Mouse (Mus musculus): ENCODE measurements at regions not wholly inside any gene's neighbourhood (a gene's known extent, or its start where the extent isn't known, plus 50 kb on each side); places are given as distances from the start of the nearest gene placed in this dataset.

DNA sequence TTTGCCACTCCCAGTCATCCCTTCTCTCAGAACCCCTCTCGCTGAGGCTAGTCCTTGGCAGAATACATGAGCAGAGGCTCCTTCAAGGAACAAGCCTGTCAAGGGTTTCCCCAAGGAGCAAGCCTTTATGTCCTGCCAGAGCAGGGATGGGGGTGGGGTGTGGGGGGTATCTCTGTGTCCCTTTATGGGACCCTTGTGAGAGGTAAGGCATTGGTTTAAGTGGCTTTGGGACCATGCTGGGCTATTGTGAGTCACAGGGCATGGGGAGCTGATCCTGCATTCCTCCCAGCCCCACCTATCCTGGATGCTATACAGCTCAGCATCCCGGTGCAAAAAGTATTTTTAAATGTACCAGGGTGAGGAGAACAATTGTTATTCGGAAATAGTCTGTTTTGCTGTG, 641.1 kb upstream of the Fam19a5 start:
- no peak for DNase-seq (ENCODE audit: low read depth)

DNA sequence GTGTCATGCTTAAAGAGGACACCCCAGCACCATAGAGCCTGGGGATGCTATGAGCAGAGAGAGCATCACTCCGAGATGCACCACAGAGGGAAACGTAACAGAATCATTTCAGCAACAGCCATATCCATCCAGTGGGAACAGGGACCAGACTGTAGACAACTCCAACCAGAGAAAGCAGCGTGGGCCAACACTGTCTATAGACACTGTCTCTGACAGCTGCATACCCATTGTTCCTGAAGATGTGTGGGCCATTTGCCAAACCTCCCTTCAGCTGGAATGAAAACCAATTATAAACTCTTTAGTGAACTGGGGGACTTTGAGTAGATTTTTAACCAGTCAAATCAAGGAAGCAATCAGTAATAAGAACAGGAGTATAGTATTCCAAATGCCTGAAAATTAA, 630.8 kb upstream of the Fam19a5 start:
- no peak for DNase-seq (ENCODE audit: low read depth)

DNA sequence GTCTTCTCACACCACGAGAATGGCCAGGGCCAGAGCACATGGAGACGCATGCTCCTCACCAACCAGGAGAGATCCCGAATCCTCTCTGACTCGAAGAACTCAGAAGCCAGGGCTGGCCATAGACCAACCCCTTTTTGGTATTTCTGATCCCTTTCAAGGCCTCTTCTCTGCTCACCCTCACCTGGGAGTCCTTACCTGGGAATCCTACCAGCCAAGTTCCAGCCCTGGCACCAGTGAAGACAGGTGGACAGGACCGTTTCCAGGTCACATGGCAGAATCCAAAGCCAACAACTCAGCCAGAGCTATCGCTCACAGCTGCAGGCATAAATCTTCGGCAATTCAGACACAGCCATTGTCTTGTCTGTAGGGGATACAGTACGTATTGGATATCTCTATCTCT, 626.2 kb upstream of the Fam19a5 start:
- no peak for DNase-seq (ENCODE audit: low read depth)

DNA sequence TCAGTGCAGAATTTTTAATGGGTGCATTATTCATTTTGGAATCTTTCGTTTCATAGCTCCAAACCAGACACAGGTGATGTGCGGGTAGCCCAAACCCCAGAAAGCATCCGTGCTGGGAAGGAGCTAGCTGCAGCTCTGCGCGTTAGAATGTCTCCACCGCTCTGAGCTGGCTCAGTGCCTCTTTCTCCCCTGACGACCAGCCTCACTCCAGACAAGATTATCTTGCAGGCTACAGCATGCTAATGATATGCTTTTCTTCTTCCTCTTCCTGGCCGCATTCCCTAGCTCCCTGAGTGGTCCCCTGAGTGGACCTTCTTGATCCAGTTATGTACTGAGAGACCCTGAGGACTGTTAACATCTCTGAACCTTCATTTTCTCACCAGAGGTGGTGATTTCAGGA, 624.4 kb upstream of the Fam19a5 start:
- DNase-seq (ENCODE audit: low read depth) = no peak

- no peak for DNase-seq (ENCODE audit: low read depth)
Measured at GRCm38 (mm10) chr15:86920185-86920584, 623.9 kb upstream of the Fam19a5 start.

DNA sequence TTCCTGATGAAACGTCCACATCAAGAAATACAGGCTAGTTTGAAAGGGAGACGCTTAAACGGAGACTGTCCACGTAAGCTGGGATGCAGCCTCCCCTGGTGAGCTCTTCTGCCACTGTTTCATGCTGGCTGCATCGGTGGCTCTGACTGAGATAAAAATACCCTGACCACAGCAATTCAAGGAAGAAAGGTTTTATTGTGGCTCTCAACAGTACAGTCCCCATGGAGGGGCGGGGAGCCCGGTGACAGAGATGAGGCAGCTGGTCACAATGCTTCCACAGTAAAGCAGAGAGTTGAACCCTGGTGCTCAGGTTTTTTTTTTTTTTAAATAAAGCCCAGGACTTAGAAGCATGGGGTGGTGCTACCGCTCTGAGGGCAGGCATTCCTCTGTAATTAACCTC, 622.7 kb upstream of the Fam19a5 start:
- no peak for DNase-seq (ENCODE audit: low read depth)

DNA sequence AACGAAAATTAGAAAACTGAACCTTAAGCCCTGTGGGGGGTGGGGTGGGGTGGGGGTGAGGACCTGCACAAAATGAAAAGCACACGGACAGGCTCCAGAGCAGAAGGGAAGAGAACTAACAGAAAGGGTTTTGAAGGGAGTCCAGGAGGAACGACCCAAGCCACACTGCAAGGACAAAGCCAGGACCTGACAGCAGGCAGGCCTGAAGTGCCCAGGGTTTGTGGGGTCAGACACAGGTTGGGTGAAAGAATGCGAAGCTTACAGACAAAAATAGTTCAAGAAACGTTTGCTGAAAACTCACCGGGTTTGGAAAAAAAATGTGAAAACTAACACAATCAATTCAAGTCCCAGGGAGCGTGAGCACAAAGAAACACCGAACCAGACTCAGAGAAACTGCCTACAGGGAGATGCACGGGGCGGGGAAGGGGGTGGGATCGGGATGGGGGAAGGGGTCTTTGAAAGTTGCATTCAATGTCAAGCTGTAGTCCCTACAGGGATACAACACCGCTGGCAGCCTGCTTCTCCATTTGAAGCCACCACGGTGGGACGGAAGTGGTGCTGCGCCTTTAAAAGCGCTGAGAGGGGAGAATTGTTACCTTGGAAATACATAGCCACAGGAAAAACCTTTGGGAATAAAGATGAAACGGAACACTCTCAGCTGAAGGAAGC, 618.9 kb upstream of the Fam19a5 start:
- DNase-seq (ENCODE audit: low read depth) = no peak

- DNase-seq (ENCODE audit: low read depth) = peak; percentile 1
Measured at GRCm38 (mm10) chr15:86932345-86933075, 611.6 kb upstream of the Fam19a5 start.

- no peak for DNase-seq (ENCODE audit: low read depth)
Measured at GRCm38 (mm10) chr15:86937364-86937763, 606.7 kb upstream of the Fam19a5 start.

- DNase-seq (ENCODE audit: low read depth) = no peak
Measured at GRCm38 (mm10) chr15:86944529-86944928, 599.6 kb upstream of the Fam19a5 start.

- DNase-seq (ENCODE audit: low read depth) = no peak
Measured at GRCm38 (mm10) chr15:86952593-86952992, 591.5 kb upstream of the Fam19a5 start.

DNA sequence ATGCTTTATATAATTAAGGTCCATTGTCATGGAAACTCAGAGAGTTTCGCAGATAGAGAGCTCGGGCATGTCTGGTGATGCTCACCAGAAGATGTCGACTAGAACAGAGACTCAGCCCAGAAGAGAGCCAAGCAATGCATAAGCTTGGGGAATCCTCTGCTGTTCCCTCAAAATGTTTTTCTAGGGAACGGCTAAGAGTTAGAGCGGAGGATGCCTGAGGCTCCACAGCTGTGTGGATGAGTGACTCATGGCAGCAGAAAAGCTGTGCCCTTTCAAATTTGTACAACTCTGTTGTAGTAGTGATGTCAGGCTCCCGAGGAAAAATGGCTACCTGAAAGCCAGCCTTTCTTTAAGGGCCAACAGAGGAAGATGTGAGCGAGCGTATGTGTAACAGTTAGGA, 586.2 kb upstream of the Fam19a5 start:
- no peak for DNase-seq (ENCODE audit: low read depth)

DNA sequence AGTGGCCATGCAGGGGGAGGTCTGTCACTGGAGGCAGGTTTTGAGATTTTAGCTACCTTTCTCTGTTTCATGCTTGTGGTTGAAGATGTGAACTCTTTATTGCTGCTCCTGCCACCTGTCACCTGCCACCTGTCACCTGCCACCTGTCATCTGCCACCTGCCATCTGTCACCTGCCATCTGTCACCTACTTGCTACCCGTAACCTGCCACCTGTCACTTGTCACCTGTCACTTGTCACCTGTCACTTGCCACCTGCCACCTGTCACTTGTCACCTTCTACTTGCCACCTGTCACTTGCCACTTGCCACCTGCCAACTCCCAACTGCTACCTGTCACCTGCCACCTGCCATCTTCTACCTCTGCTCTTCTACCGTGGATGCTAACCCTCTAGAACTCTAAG, 581.2 kb upstream of the Fam19a5 start:
- no peak for DNase-seq (ENCODE audit: low read depth)

- DNase-seq (ENCODE audit: low read depth) = no peak
Measured at GRCm38 (mm10) chr15:86963486-86963885, 580.6 kb upstream of the Fam19a5 start.

DNA sequence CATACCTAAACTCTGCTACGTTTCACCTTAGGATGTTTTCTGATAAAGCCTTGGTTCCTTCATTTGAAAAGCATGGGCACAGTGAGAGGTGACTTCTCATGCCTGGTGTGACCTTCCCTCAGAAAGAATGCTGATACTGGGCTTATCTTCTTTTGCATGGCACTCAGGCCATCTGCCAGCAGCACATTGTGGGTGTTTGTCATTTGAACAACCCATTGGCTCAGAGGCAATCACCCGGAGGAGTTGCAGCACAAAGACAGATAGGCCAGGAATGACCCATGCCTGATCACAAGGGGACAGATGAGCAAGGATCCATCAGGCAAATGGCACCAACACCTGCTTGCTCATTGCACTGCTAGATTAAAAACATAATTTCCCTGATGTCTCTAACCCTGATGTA, 572.7 kb upstream of the Fam19a5 start:
- no peak for DNase-seq (ENCODE audit: low read depth)

DNA sequence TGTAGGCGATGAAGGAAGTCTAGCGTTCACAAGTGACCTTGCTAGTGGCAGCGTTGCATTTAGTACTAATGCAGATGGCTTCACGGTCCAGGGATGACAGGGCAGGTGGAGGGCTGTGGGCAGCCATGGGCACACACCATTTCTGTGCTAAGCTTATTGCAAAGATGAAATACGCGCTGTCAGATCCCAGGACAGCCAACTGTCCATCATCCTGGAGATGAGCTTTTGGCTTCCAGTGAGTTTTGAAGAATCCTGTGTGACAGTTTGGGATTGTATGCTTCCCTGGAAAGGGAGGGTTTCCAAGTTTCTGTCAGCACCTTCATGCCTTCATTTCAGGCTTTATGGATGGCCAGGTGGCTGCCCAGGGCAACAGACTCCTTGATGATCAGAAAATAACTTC, 547.9 kb upstream of the Fam19a5 start:
- DNase-seq (ENCODE audit: low read depth) = no peak

- DNase-seq (ENCODE audit: low read depth) = no peak
Measured at GRCm38 (mm10) chr15:87018978-87019377, 525.1 kb upstream of the Fam19a5 start.

GRCm38 (mm10) chr15:87045971-87046370, 498.1 kb upstream of the Fam19a5 start:
- no peak for DNase-seq (ENCODE audit: low read depth)

- DNase-seq (ENCODE audit: low read depth) = no peak
Measured at GRCm38 (mm10) chr15:87054186-87054585, 489.9 kb upstream of the Fam19a5 start.

DNA sequence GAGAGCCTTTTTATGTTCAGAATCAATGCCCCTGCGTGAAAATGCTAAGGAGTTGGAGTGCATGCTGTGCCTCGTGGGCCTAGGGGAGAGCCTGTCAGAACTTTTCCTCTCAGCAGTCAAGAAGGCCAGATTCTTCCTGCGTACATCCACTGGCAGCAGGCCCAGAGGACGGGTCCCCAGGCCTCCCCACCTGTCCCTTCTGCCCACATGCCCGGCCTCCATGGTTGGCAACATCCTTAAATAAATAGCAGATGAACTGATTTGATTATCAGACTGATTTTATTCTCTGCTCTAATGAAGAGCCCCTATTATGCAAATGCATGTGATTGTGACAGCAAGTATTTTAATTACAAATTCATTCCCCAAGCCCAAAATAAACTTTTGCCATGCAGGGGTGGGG, 479.2 kb upstream of the Fam19a5 start:
- no peak for DNase-seq (ENCODE audit: low read depth)

DNA sequence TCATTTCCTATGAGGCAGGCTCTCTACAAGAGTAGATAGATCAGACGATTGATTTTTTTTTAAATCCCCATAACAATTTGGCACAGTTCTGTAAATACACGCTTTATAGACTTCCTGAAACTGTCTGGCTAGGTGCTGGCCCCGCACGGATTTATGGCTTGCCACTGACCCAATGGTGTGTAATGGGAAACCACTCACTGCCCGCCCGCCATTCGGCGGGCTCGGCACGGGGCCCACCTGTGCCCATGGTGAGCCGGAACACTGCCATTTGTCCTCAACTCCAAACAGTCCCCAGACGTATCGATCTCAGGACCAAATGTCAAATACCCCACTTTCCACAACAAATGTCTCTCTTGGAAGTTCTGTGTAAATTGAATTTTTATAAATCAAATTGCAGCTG, 475.8 kb upstream of the Fam19a5 start:
- no peak for DNase-seq (ENCODE audit: low read depth)

- no peak for DNase-seq (ENCODE audit: low read depth)
Measured at GRCm38 (mm10) chr15:87074559-87074958, 469.5 kb upstream of the Fam19a5 start.

GRCm38 (mm10) chr15:87089827-87090226, 454.3 kb upstream of the Fam19a5 start:
- no peak for DNase-seq (ENCODE audit: low read depth)
